Mouse (Mus musculus) stomach, embryonic 16.5 days (tissue): ENCODE measurements at regions not wholly inside any gene's neighbourhood (a gene's known extent, or its start where the extent isn't known, plus 50 kb on each side); places are given as distances from the start of the nearest gene placed in this dataset.

Experiments used
- ATAC-seq: fragments of 200-750 bp; cut with Nextera tagmentation; 2 replicates; pipeline ENCODE4 v1.8.0; 2017; ENCODE audit warnings: moderate number of reproducible peaks, moderate TSS enrichment; ENCODE audit not compliant: insufficient read depth, low FRiP score
- H3K27ac ChIP-seq: fragments of 300-500 bp; sonication (generic); 2 replicates; pipeline ENCODE4 v1.5.1; 2014; ENCODE audit warnings: low read length
- H3K27me3 ChIP-seq: fragments of 300-500 bp; sonication (generic); 2 replicates; pipeline ENCODE4 v1.6.1; 2014; ENCODE audit warnings: low read length, control low read depth, mixed read lengths; ENCODE audit not compliant: control insufficient read depth, insufficient read depth
- H3K36me3 ChIP-seq: fragments of 300-500 bp; sonication (generic); 2 replicates; pipeline ENCODE4 v1.6.1; 2014; ENCODE audit warnings: low read length; ENCODE audit not compliant: control insufficient read depth, insufficient read depth
- H3K4me1 ChIP-seq: fragments of 300-500 bp; sonication (generic); 2 replicates; pipeline ENCODE4 v1.6.1; 2014; ENCODE audit warnings: low read length, control low read depth, mixed read lengths; ENCODE audit not compliant: control insufficient read depth, insufficient read depth
- H3K4me2 ChIP-seq: fragments of 300-500 bp; sonication (generic); 2 replicates; pipeline ENCODE4 v1.6.1; 2014; ENCODE audit warnings: low read depth, low read length, mixed read lengths
- H3K4me3 ChIP-seq: fragments of 300-500 bp; sonication (generic); replicated peaks from 2 replicates; pipeline ENCODE4 v1.5.1; 2014; ENCODE audit warnings: mild to moderate bottlenecking, low read length
- H3K9ac ChIP-seq: fragments of 300-500 bp; sonication (generic); 2 replicates; pipeline ENCODE4 v1.6.1; 2014; ENCODE audit warnings: low read length
- H3K9me3 ChIP-seq: fragments of 300-500 bp; sonication (generic); replicated peaks from 2 replicates; pipeline ENCODE4 v1.6.1; 2016; ENCODE audit warnings: low read length, control low read depth; ENCODE audit not compliant: control insufficient read depth
- WGBS: fragments of 180-500 bp; shearing (Covaris S2); extraction: QIAGEN DNeasy Blood & Tissue Kit; methylation state at CpG from one replicate; pipeline ENCODE4 v1.1.7; 2014; 5-methylcytosine and 5-hydroxymethylcytosine counted together

GRCm38 (mm10) chr4:38507202-38507601 lies 942.9 kb upstream of the 1700009N14Rik start:
- Histone ChIP-seq H3K4me2 (no peak overlapping the region), H3K27ac (no peak overlapping the region), H3K36me3 (no peaks in the 10 kb centered on the region), H3K9me3 (no peaks in the 10 kb centered on the region), H3K27me3 (no peaks in the 10 kb centered on the region), H3K9ac (no peak overlapping the region), H3K4me1 (no peaks in the 10 kb centered on the region), H3K4me3 (no peak overlapping the region)
- whole genome bisulfite sequencing = 68% methylated on average over 3 of the region's 3 CpGs
- ATAC-seq = no peak

DNA sequence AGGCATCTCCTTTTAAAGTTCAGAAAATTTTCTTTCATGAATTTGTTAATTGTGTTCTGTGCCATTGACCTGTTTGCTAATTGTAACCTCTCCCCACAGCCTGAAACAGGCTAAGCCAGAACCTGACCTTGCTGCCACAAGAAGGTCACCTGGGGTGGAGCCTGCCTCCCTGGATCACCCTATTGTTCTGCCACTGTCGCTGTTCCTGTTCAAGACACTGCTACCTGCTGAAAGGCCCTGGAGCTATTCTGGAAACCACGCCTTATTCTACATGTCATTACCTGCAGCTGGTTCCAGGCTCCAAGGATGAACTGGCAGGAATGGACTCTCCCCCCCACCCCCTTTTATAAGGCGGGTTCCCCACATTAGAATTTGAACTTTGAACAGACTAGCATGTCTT lies 931.0 kb upstream of the 1700009N14Rik start:
- Histone ChIP-seq H3K27me3 (no peaks in the 10 kb centered on the region), H3K9me3 (no peaks in the 10 kb centered on the region), H3K4me1 (no peaks in the 10 kb centered on the region), H3K36me3 (no peaks in the 10 kb centered on the region), H3K27ac (no peak overlapping the region), H3K9ac (no peak overlapping the region), H3K4me2 (no peak overlapping the region), H3K4me3 (no peak overlapping the region)
- WGBS = 75% methylated on average over 3 of the region's 3 CpGs
- ATAC-seq = no peak
